ENCODE assay signal across 28 mouse cellular contexts in the genomic region with DNA sequence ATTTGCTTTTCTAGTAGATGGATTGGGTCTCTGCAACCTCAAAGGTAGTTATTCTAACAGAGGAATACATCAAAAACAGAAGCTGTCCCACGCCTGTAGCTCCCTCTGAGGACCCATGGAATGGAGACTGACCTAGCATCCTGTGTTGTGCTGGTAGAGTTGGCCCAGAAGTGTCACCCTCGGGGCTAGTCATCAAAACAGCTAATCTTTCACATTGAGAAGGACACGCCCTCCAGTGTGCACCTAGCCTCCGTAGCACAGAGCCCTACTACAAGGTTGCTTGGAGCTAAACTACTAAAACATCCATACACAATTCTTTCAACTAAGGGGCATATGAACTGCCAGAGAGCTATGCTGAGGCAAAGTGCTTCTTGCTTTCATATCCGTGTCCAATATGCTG. TPM values are rescaled to one million over a fixed set of nuclear protein-coding genes. Genes with fewer than 3 reads are reported as not detected.
A peak's percentile ranks its signal among the peaks of the same experiment; 100 is the strongest.
DNase-seq lines count a peak whose midpoint lies in the region; ATAC-seq and TF ChIP-seq lines count a peak whose summit lies in the region.
"Had no signal": no experiment of that assay in that cellular context is flagged by ENCODE, and none has a peak within 500 bp of the region (broad histone marks: within the 10 kb centered on the region; RNA-seq: fewer than 3 reads in every experiment).

No protein-coding gene starts in this region.

- peaks cover 4% of the 10 kb centered on the region; the same call in 1 of the 2 replicates for H3K4me1 ChIP-seq in liver, postnatal 0 days (ENCODE audit: insufficient read depth)
- H3K4me1 ChIP-seq in liver, embryonic 13.5 days (replicated peaks): peaks cover 32% of the 10 kb centered on the region
- peaks cover 5% of the 10 kb centered on the region for H3K4me1 ChIP-seq in liver, embryonic 16.5 days (ENCODE audit: control insufficient read depth, low read depth, low read length)
- no peaks in the 10 kb centered on the region for H3K4me1 ChIP-seq in intestine, embryonic 16.5 days (ENCODE audit: control insufficient read depth, insufficient read depth, low read length)
- H3K4me1 ChIP-seq: forebrain, embryonic 12.5 days; heart, embryonic 10.5 days; heart, embryonic 13.5 days; hindbrain, embryonic 13.5 days had no signal

- no peak overlapping the region for H3K4me2 ChIP-seq in liver, postnatal 0 days (ENCODE audit: low read depth, low read length)
- H3K4me2 ChIP-seq in liver, embryonic 13.5 days: no peak overlapping the region
- H3K4me2 ChIP-seq in liver, embryonic 16.5 days (ENCODE audit: low read depth, low read length): no peak overlapping the region
- no peak overlapping the region for H3K4me2 ChIP-seq in intestine, embryonic 16.5 days (ENCODE audit: low read depth, low read length)
- H3K4me2 ChIP-seq: forebrain, embryonic 12.5 days; heart, embryonic 13.5 days; hindbrain, embryonic 13.5 days had no signal

- H3K4me3 ChIP-seq in liver, postnatal 0 days (ENCODE audit: low read depth, low read length): no peak overlapping the region
- no peak overlapping the region for H3K4me3 ChIP-seq in liver, embryonic 13.5 days (replicated peaks)
- no peak overlapping the region for H3K4me3 ChIP-seq in liver, embryonic 16.5 days (ENCODE audit: low read depth, low read length)
- H3K4me3 ChIP-seq in intestine, embryonic 16.5 days (ENCODE audit: low read length): no peak overlapping the region
- H3K4me3 ChIP-seq: forebrain, embryonic 12.5 days; heart, adult 2 months; heart, embryonic 10.5 days; heart, embryonic 13.5 days; hindbrain, embryonic 13.5 days had no signal

- WGBS in liver, postnatal 0 days (ENCODE audit: insufficient replicate concordance): 57% methylated on average over 5 of the region's 5 CpGs
- WGBS in liver, embryonic 13.5 days (ENCODE audit: insufficient replicate concordance): 42% methylated on average over 5 of the region's 5 CpGs
- 33% methylated on average over 5 of the region's 5 CpGs for WGBS in liver, embryonic 16.5 days (ENCODE audit: insufficient replicate concordance)
- 67% methylated on average over 5 of the region's 5 CpGs for WGBS in intestine, embryonic 16.5 days

- TF ChIP-seq EP300 in liver, postnatal 0 days (IDR thresholded peaks at IDR 0.05; ENCODE audit: low read depth): no peak

- H3K27me3 ChIP-seq in liver, postnatal 0 days (ENCODE audit: insufficient read depth, low read length): no peaks in the 10 kb centered on the region
- H3K27me3 ChIP-seq in liver, embryonic 13.5 days: 0 out of 2 replicates have a peak, but pooled peaks cover 5% of the 10 kb centered on the region
- peaks cover 4% of the 10 kb centered on the region; the same call in 1 of the 2 replicates for H3K27me3 ChIP-seq in liver, embryonic 16.5 days (ENCODE audit: control insufficient read depth, insufficient read depth, low read depth, low read length)
- H3K27me3 ChIP-seq in intestine, embryonic 16.5 days (replicated peaks; ENCODE audit: control insufficient read depth, insufficient read depth, low read length): no peaks in the 10 kb centered on the region
- H3K27me3 ChIP-seq: heart, embryonic 13.5 days; hindbrain, embryonic 13.5 days had no signal

- H3K9ac ChIP-seq in liver, postnatal 0 days (replicated peaks): no peak overlapping the region
- no peak overlapping the region for H3K9ac ChIP-seq in liver, embryonic 13.5 days
- H3K9ac ChIP-seq in liver, embryonic 16.5 days (ENCODE audit: low read depth, low read length): 0 out of 2 replicates have a peak overlapping the region, but pooled peaks have one; percentile 16
- H3K9ac ChIP-seq in intestine, embryonic 16.5 days (ENCODE audit: low read depth, low read length): no peak overlapping the region
- H3K9ac ChIP-seq: forebrain, embryonic 12.5 days; heart, embryonic 13.5 days; hindbrain, embryonic 13.5 days had no signal

- no peak for ATAC-seq in liver, postnatal 0 days
- ATAC-seq in liver, embryonic 13.5 days (ENCODE audit: low read depth): peak; percentile 94
- peak; percentile 95 for ATAC-seq in liver, embryonic 16.5 days (ENCODE audit: low read depth)
- no peak for ATAC-seq in intestine, embryonic 16.5 days
- ATAC-seq: activated CD4-positive, CD25-positive, alpha-beta regulatory T cell, adult 4 months; forebrain, embryonic 16.5 days; hindbrain, embryonic 16.5 days had no signal

- no peak for TF ChIP-seq CTCF in liver, postnatal 0 days (IDR thresholded peaks at IDR 0.05; ENCODE audit: low read depth)

- DNase-seq in liver: peak; percentile 58
- no peak for DNase-seq in liver, postnatal 0 days
- no peak for DNase-seq in liver, embryonic 13.5 days
- DNase-seq in adrenal gland, postnatal 14 days: no peak
- DNase-seq: adrenal gland, adult 8-10 months; adrenal gland, postnatal 36 days; cerebellum, adult 18-20 months; cerebellum, adult 9-10 months; cerebellum, postnatal 14 days; gastrocnemius, postnatal 10 days; gastrocnemius, postnatal 36 days; heart, adult 2 months; heart, postnatal 14 days had no signal

- H3K36me3 ChIP-seq in liver, postnatal 0 days (replicated peaks; ENCODE audit: insufficient read depth, low read length): no peaks in the 10 kb centered on the region
- H3K36me3 ChIP-seq in liver, embryonic 13.5 days: no peaks in the 10 kb centered on the region
- H3K36me3 ChIP-seq in liver, embryonic 16.5 days (ENCODE audit: control insufficient read depth, insufficient read depth): no peaks in the 10 kb centered on the region
- no peaks in the 10 kb centered on the region for H3K36me3 ChIP-seq in intestine, embryonic 16.5 days (ENCODE audit: control insufficient read depth, insufficient read depth, low read length)
- H3K36me3 ChIP-seq: forebrain, embryonic 12.5 days; heart, embryonic 10.5 days; heart, embryonic 13.5 days; hindbrain, embryonic 13.5 days had no signal

- H3K9me3 ChIP-seq in liver, postnatal 0 days (ENCODE audit: low read length): no peaks in the 10 kb centered on the region
- no peaks in the 10 kb centered on the region for H3K9me3 ChIP-seq in liver, embryonic 13.5 days (replicated peaks)
- no peaks in the 10 kb centered on the region for H3K9me3 ChIP-seq in liver, embryonic 16.5 days (replicated peaks; ENCODE audit: control insufficient read depth, low read length)
- no peaks in the 10 kb centered on the region for H3K9me3 ChIP-seq in intestine, embryonic 16.5 days (ENCODE audit: control insufficient read depth, low read length)
- H3K9me3 ChIP-seq: forebrain, embryonic 12.5 days; heart, embryonic 10.5 days; heart, embryonic 13.5 days; hindbrain, embryonic 13.5 days had no signal

- no peak overlapping the region for H3K27ac ChIP-seq in liver, postnatal 0 days (ENCODE audit: low read depth)
- no peak overlapping the region for H3K27ac ChIP-seq in liver, embryonic 13.5 days
- no peak overlapping the region for H3K27ac ChIP-seq in liver, embryonic 16.5 days (ENCODE audit: low read length)
- H3K27ac ChIP-seq in intestine, embryonic 16.5 days (ENCODE audit: low read length): no peak overlapping the region
- H3K27ac ChIP-seq: forebrain, embryonic 12.5 days; heart, adult 2 months; heart, embryonic 10.5 days; heart, embryonic 13.5 days; hindbrain, embryonic 13.5 days had no signal

RNA-seq across cellular contexts. Expression of a gene that starts 14.7 kb away (rescaled TPM):
- 90.8 and 102 TPM in 2 replicates for polyA plus RNA-seq in liver, postnatal 0 days (2015; fragmentation: Nextera tagmentation; extraction: Ambion mirVana)
- 56.5 and 68.1 TPM in 2 replicates for polyA plus RNA-seq in liver, embryonic 13.5 days (2015; fragmentation: Nextera tagmentation; extraction: Ambion mirVana)
- 45.1 and 51.3 TPM in 2 replicates for polyA plus RNA-seq in liver, embryonic 16.5 days (2015; fragmentation: Nextera tagmentation; extraction: Ambion mirVana)
- polyA plus RNA-seq in intestine, embryonic 16.5 days (2015; fragmentation: Nextera tagmentation; extraction: Ambion mirVana): 56.4 and 60.1 TPM in 2 replicates
- 89.3 and 92.6 TPM in 2 replicates for total RNA-seq in adrenal gland, postnatal 14 days (2021)

RNA-seq across cellular contexts. Expression of a gene that starts 31.9 kb away (rescaled TPM):
- polyA plus RNA-seq in liver, postnatal 0 days (2015; fragmentation: Nextera tagmentation; extraction: Ambion mirVana): 0.04 TPM in 2 replicates
- 0.06 and 0.09 TPM in 2 replicates for polyA plus RNA-seq in liver, embryonic 13.5 days (2015; fragmentation: Nextera tagmentation; extraction: Ambion mirVana)
- 0.02 and 0.06 TPM in 2 replicates for polyA plus RNA-seq in liver, embryonic 16.5 days (2015; fragmentation: Nextera tagmentation; extraction: Ambion mirVana)
- polyA plus RNA-seq in intestine, embryonic 16.5 days (2015; fragmentation: Nextera tagmentation; extraction: Ambion mirVana): not detected in 2 replicates
- not detected in 2 replicates for total RNA-seq in adrenal gland, postnatal 14 days (2021)
- total RNA-seq: adrenal gland, adult 8-10 months; adrenal gland, postnatal 36 days; gastrocnemius, adult 18-20 months; gastrocnemius, postnatal 36 days; granulocyte monocyte progenitor cell, adult 5-6 weeks; heart, adult 2 months; heart, postnatal 14 days; hematopoietic stem cell, adult 5-6 weeks had no signal
- polyA plus RNA-seq: embryonic facial prominence, embryonic 11.5 days; embryonic facial prominence, embryonic 14.5 days; forebrain, embryonic 12.5 days; forebrain, embryonic 16.5 days; heart, adult 2 months; heart, embryonic 10.5 days; heart, embryonic 13.5 days; heart, embryonic 16.5 days; hindbrain, embryonic 13.5 days had no signal

Comparison
In these comparisons a context has a peak if more than half of its experiments do, and no peak if none do; other contexts are left out.
1. ATAC-seq: peak in liver, embryonic 13.5 days (single experiment) and liver, embryonic 16.5 days (single experiment); none in liver, postnatal 0 days (single experiment) and intestine, embryonic 16.5 days (single experiment).